Mouse (Mus musculus) myocyte (in vitro differentiated cells): ENCODE measurements around the gene Atp5j2. TPM values are rescaled to one million over a fixed set of nuclear protein-coding genes. Genes with fewer than 3 reads are reported as not detected.
"Not testable (repeated sequence)": the region's sequence is repeated elsewhere in the genome, so short reads cannot be mapped to it uniquely, and the experiment has no call there.

Source experiments
- H3K27me3 ChIP-seq: one replicate; pipeline ENCODE4 v1.6.1; 2011; ENCODE audit not compliant: control insufficient read depth, insufficient read depth, insufficient read length
- H3K36me3 ChIP-seq: one replicate; pipeline ENCODE4 v1.6.1; 2011; ENCODE audit not compliant: control insufficient read depth, insufficient read depth
- H3K4me2 ChIP-seq: one replicate; pipeline ENCODE4 v1.6.1; 2011; ENCODE audit warnings: low read depth, control low read depth
- H3K4me3 ChIP-seq: one replicate; pipeline ENCODE4 v1.5.1; 2011; ENCODE audit warnings: mild to moderate bottlenecking, control low read depth, moderate library complexity
- H3K79me2 ChIP-seq: one replicate; pipeline ENCODE4 v1.6.1; 2011; ENCODE audit not compliant: control insufficient read depth, insufficient read depth
- H3ac ChIP-seq: one replicate; pipeline ENCODE4 v1.6.1; 2011; ENCODE audit not compliant: control insufficient read depth, insufficient read length
- CEBPB ChIP-seq: IDR thresholded peaks from 2 replicates; pipeline ENCODE4 v1.6.1; 2011; ENCODE audit warnings: mild to moderate bottlenecking, moderate library complexity; ENCODE audit not compliant: poor library complexity, insufficient read depth, severe bottlenecking
- E2F4 ChIP-seq: IDR thresholded peaks from one replicate; pipeline ENCODE4 v1.6.1; 2011; ENCODE audit warnings: mild to moderate bottlenecking, control low read depth, moderate library complexity; ENCODE audit not compliant: insufficient read depth
- MAX ChIP-seq: IDR thresholded peaks from one replicate; pipeline ENCODE4 v1.6.1; 2011; ENCODE audit warnings: low read depth, mild to moderate bottlenecking, control low read depth
- MYOD1 ChIP-seq, 3 experiments: IDR thresholded peaks; one replicate each; pipeline ENCODE4 v1.6.1; 2011; ENCODE audit warnings: control low read depth in 2 of 3, low read depth in 2 of 3, mild to moderate bottlenecking in 2 of 3, moderate library complexity in 1 of 3; ENCODE audit not compliant: insufficient read length in 2 of 3, control insufficient read depth in 1 of 3
- MYOG ChIP-seq, 3 experiments: IDR thresholded peaks; one replicate each; pipeline ENCODE4 v1.6.1; 2011; ENCODE audit warnings: control low read depth in 2 of 3, low read depth in 2 of 3, mild to moderate bottlenecking in 2 of 3; ENCODE audit not compliant: insufficient read length in 2 of 3, control insufficient read depth in 1 of 3, insufficient read depth in 1 of 3
- POLR2A ChIP-seq: IDR thresholded peaks from one replicate; pipeline ENCODE4 v1.6.1; 2011; ENCODE audit warnings: low read depth, mild to moderate bottlenecking, control low read depth, moderate library complexity; ENCODE audit not compliant: insufficient read length
- POLR2AphosphoS2 ChIP-seq: IDR thresholded peaks from one replicate; pipeline ENCODE4 v1.6.1; 2011; ENCODE audit warnings: low read depth, control low read depth; ENCODE audit not compliant: insufficient read length
- REST ChIP-seq: IDR thresholded peaks from one replicate; pipeline ENCODE4 v1.6.1; 2011; ENCODE audit warnings: mild to moderate bottlenecking, control low read depth, moderate library complexity; ENCODE audit not compliant: insufficient read depth, insufficient read length
- SRF ChIP-seq: IDR thresholded peaks from one replicate; pipeline ENCODE4 v1.6.1; 2011; ENCODE audit warnings: low read depth; ENCODE audit not compliant: control insufficient read depth, insufficient read length
- TCF12 ChIP-seq: IDR thresholded peaks from one replicate; pipeline ENCODE4 v1.6.1; 2011; ENCODE audit warnings: mild to moderate bottlenecking, control low read depth; ENCODE audit not compliant: poor library complexity, insufficient read depth, severe bottlenecking
- TCF3 ChIP-seq: IDR thresholded peaks from one replicate; pipeline ENCODE4 v1.6.1; 2011; ENCODE audit warnings: low read depth, control low read depth; ENCODE audit not compliant: insufficient read length
- USF1 ChIP-seq: IDR thresholded peaks from one replicate; pipeline ENCODE4 v1.6.1; 2011; ENCODE audit warnings: low read depth, mild to moderate bottlenecking, control low read depth, moderate library complexity
- polyA plus RNA-seq: library from polyadenylated mRNA; unstranded; fragments of >200 nt; fragmentation: generic; extraction: Trizol; gene quantifications from one replicate; pipeline ENCODE4 v1.2.1, GENCODE M21; 2012; ENCODE audit warnings: missing spikeins

Gene Atp5j2
- polyA plus RNA-seq, 1 experiment, result 683 TPM

GRCm38 (mm10) chr5:145217746-145218145, 25.9 kb upstream of the Atp5j2 start:
- no peaks in the 10 kb centered on the region for H3K27me3 ChIP-seq
- TF ChIP-seq USF1 (no peak), MYOD1 (IDR thresholded peaks at IDR 0.05; ENCODE audit: control insufficient read depth in 1 of 3, insufficient read length in 2 of 3, low read depth in 2 of 3) (no peak), POLR2AphosphoS2 (no peak), TCF12 (no peak), TCF3 (no peak), E2F4 (no peak), SRF (no peak)
- H3K4me2 ChIP-seq, result no peak overlapping the region

GRCm38 (mm10) chr5:145214679-145215078, 22.8 kb upstream of the Atp5j2 start:
- Histone ChIP-seq H3K79me2 (no peaks in the 10 kb centered on the region), H3K4me3 (no peak overlapping the region), H3K27me3 (no peaks in the 10 kb centered on the region), H3ac (no peak overlapping the region), H3K36me3 (peaks cover 7% of the 10 kb centered on the region), H3K4me2 (no peak overlapping the region)
- TF ChIP-seq MAX (no peak), MYOG (IDR thresholded peaks at IDR 0.05; ENCODE audit: control insufficient read depth in 1 of 3, insufficient read depth in 1 of 3, insufficient read length in 2 of 3, low read depth in 2 of 3) (no peak), USF1 (no peak), TCF3 (no peak)

More at GRCm38 (mm10) chr5:145217746-145218145, 25.9 kb upstream of the Atp5j2 start:
- Histone ChIP-seq H3K4me3 (no peak overlapping the region), H3K36me3 (peaks cover 3% of the 10 kb centered on the region), H3ac (no peak overlapping the region), H3K79me2 (no peaks in the 10 kb centered on the region)

DNA sequence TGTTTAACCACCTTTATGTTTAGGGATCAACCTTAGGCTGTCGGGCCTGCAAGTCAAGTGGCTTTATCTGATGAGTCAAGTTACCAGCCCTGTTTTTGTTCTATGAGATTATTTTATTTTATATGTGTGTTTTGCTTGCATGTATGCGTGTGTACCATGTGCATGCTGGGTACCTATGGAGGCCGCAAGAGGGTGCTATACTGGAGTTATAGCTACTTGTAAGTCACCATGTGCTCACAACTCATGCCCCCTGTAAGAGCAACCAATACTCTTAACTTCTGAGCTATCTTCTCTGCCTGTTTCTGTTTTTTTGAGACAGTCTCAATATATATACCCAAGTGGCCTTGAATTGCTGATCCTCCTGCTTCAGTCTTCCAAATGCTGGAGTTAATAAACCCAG, 21.6 kb upstream of the Atp5j2 start:
- Histone ChIP-seq H3K79me2 (no peaks in the 10 kb centered on the region), H3K27me3 (no peaks in the 10 kb centered on the region), H3ac (no peak overlapping the region), H3K4me2 (no peak overlapping the region), H3K4me3 (no peak overlapping the region), H3K36me3 (peaks cover 7% of the 10 kb centered on the region)
- TF ChIP-seq MAX (no peak), CEBPB (no peak), USF1 (no peak), MYOD1 (IDR thresholded peaks at IDR 0.05; ENCODE audit: control insufficient read depth in 1 of 3, insufficient read length in 2 of 3, low read depth in 2 of 3) (no peak), POLR2A (no peak), TCF3 (no peak), E2F4 (no peak), REST (no peak), POLR2AphosphoS2 (no peak), TCF12 (no peak), SRF (no peak), MYOG (IDR thresholded peaks at IDR 0.05; ENCODE audit: control insufficient read depth in 1 of 3, insufficient read depth in 1 of 3, insufficient read length in 2 of 3, low read depth in 2 of 3) (no peak)

- H3K4me3 ChIP-seq, result no peak overlapping the region
- no peaks in the 10 kb centered on the region for H3K27me3 ChIP-seq
- TF ChIP-seq MAX (no peak), MYOG (IDR thresholded peaks at IDR 0.05; ENCODE audit: control insufficient read depth in 1 of 3, insufficient read depth in 1 of 3, insufficient read length in 2 of 3, low read depth in 2 of 3) (no peak), USF1 (no peak), SRF (no peak), POLR2A (no peak), CEBPB (no peak), TCF3 (no peak), E2F4 (no peak), MYOD1 (IDR thresholded peaks at IDR 0.05; ENCODE audit: control insufficient read depth in 1 of 3, insufficient read length in 2 of 3, low read depth in 2 of 3) (no peak), POLR2AphosphoS2 (no peak), TCF12 (no peak), REST (no peak)
- H3K36me3 ChIP-seq, result peaks cover 7% of the 10 kb centered on the region
- no peaks in the 10 kb centered on the region for H3K79me2 ChIP-seq
- H3ac ChIP-seq, result no peak overlapping the region
- H3K4me2 ChIP-seq, result no peak overlapping the region
These were observed 20.4 kb upstream of the Atp5j2 start for GRCm38 (mm10) chr5:145212216-145212615.

DNA sequence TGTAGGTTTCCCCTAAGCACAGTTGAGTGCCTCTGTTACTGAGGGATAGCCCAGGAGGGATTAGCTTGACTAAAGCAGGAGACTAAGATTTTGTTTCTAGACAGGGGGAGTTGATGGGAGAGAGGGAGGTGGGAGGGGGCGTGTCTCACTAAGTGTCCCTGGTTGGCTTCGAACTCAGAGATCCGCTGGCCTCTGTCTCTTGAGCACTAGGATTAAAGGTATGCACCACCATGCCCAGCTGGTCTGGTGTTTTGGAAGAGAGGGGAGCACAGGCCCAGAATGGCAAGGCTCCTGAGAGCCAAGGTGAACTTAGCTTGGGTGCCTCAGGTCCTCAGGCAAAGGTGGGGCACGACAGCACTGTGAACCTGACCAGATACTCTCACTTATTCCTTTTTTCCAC, 19.5 kb upstream of the Atp5j2 start:
- TF ChIP-seq TCF12 (no peak), E2F4 (no peak), MYOD1 (IDR thresholded peaks at IDR 0.05; ENCODE audit: control insufficient read depth in 1 of 3, insufficient read length in 2 of 3, low read depth in 2 of 3) (no peak), MYOG (IDR thresholded peaks at IDR 0.05; ENCODE audit: control insufficient read depth in 1 of 3, insufficient read depth in 1 of 3, insufficient read length in 2 of 3, low read depth in 2 of 3) (no peak)

DNA sequence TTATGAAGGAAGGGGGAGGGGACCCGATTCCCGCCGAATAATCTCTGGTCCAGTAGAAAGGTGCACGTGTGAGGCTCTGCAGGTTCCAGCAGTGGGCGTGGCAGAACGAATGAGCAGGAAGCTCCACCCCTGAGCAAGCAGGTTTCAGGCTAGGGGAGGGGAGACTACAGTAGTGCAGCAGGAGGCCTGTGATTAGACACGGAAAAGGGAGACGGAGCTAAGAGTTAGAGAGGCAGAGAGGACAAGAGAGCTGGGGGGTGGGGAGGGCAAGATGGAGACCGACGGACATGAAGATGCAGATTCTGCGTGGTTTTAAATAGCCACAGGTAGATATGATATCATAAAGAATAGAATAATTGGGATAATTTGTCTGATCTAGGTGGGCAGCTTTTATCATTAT, 16.5 kb upstream of the Atp5j2 start:
- H3K79me2 ChIP-seq, H3K27me3 ChIP-seq: not testable (repeated sequence)

More for the DNA sequence above, 19.5 kb upstream of the Atp5j2 start:
- Histone ChIP-seq H3K79me2 (no peaks in the 10 kb centered on the region), H3K4me2 (no peak overlapping the region), H3K4me3 (no peak overlapping the region), H3K27me3 (no peaks in the 10 kb centered on the region), H3ac (no peak overlapping the region), H3K36me3 (peaks cover 7% of the 10 kb centered on the region)

More for the DNA sequence above, 16.5 kb upstream of the Atp5j2 start:
- H3ac ChIP-seq, H3K4me3 ChIP-seq, H3K4me2 ChIP-seq, H3K36me3 ChIP-seq: not testable (repeated sequence)
